Comparison of ENCODE assay signal across 9 mouse cellular contexts in genomic region chr7:46958853-46959252, GRCm38 (mm10). TPM values are rescaled to one million over a fixed set of nuclear protein-coding genes. Genes with fewer than 3 reads are reported as not detected.
DNase-seq lines count a peak whose midpoint lies in the region; ATAC-seq lines count a peak whose summit lies in the region.
"Had no signal": no experiment of that assay in that cellular context is flagged by ENCODE, and none has a peak within 500 bp of the region (broad histone marks: within the 10 kb centered on the region; RNA-seq: fewer than 3 reads in every experiment).

No protein-coding gene starts in this region.

- ATAC-seq in forebrain, embryonic 13.5 days = 0 out of 2 replicates have a peak, but pooled peaks have one; percentile 17
- no peak for ATAC-seq in liver, embryonic 13.5 days (ENCODE audit: low read depth)
- no peak for ATAC-seq in megakaryocyte progenitor cell, adult 5-6 weeks (replicated peaks; ENCODE audit: poor library complexity)
- no peak for ATAC-seq in activated CD4-positive, CD25-positive, alpha-beta regulatory T cell, adult 4 months

- WGBS in forebrain, embryonic 13.5 days = 19% methylated on average over 9 of the region's 9 CpGs
- WGBS in liver, embryonic 13.5 days (ENCODE audit: insufficient replicate concordance) = 19% methylated on average over 9 of the region's 9 CpGs

- H3K36me3 ChIP-seq in forebrain, embryonic 13.5 days (ENCODE audit: poor library complexity, severe bottlenecking) = peaks cover 14% of the 10 kb centered on the region
- peaks cover 15% of the 10 kb centered on the region for H3K36me3 ChIP-seq in liver, embryonic 13.5 days

- peak; percentile 49 for DNase-seq in cerebellum, adult 9-10 months
- no peak for DNase-seq in cerebellum, adult 11 months
- DNase-seq in 3T3-L1 (ENCODE audit: low read depth, low spot score) = peak; percentile 1
- DNase-seq in liver, embryonic 13.5 days = no peak
- DNase-seq in left cerebral cortex, adult 8-10 months (ENCODE audit: low spot score in 2 of 2) = no peak

- peak overlapping the region; percentile 85 for H3K4me2 ChIP-seq in forebrain, embryonic 13.5 days
- peak overlapping the region; percentile 87 for H3K4me2 ChIP-seq in liver, embryonic 13.5 days

- H3K9me3 ChIP-seq in forebrain, embryonic 13.5 days (replicated peaks) = no peaks in the 10 kb centered on the region
- no peaks in the 10 kb centered on the region for H3K9me3 ChIP-seq in liver, embryonic 13.5 days (replicated peaks)

- H3K27ac ChIP-seq in forebrain, embryonic 13.5 days = no peak overlapping the region
- H3K27ac ChIP-seq in liver, embryonic 13.5 days = no peak overlapping the region

- H3K4me3 ChIP-seq in forebrain, embryonic 13.5 days = peak overlapping the region; percentile 76
- peak overlapping the region; percentile 87 for H3K4me3 ChIP-seq in liver, embryonic 13.5 days (replicated peaks)

- peak overlapping the region; percentile 82 for H3K9ac ChIP-seq in forebrain, embryonic 13.5 days
- H3K9ac ChIP-seq in liver, embryonic 13.5 days = peak overlapping the region; percentile 91

- peaks cover 30% of the 10 kb centered on the region for H3K4me1 ChIP-seq in forebrain, embryonic 13.5 days
- H3K4me1 ChIP-seq in liver, embryonic 13.5 days (replicated peaks) = peaks cover 33% of the 10 kb centered on the region

- H3K27me3 ChIP-seq in forebrain, embryonic 13.5 days = peaks cover 16% of the 10 kb centered on the region; the same call in 1 of the 2 replicates
- H3K27me3 ChIP-seq in liver, embryonic 13.5 days = peaks cover 18% of the 10 kb centered on the region

RNA-seq across cellular contexts. Expression of gene Uevld, which starts 0.5 kb away (rescaled TPM):
- 9.4 and 10.4 TPM in 2 replicates for polyA plus RNA-seq in forebrain, embryonic 13.5 days (2015; fragmentation: Nextera tagmentation; extraction: Ambion mirVana)
- 5.3 and 6.2 TPM in 2 replicates for polyA plus RNA-seq in liver, embryonic 13.5 days (2015; fragmentation: Nextera tagmentation; extraction: Ambion mirVana)
- 15.5 and 19.6 TPM in 2 replicates for total RNA-seq in megakaryocyte progenitor cell, adult 5-6 weeks (2015)
- 11.1 and 11.9 TPM in 2 replicates for total RNA-seq in megakaryocyte progenitor cell, adult 5-6 weeks (2017)
- polyA plus RNA-seq in activated CD4-positive, CD25-positive, alpha-beta regulatory T cell, adult 4 months (2017; shearing (Covaris generic)) = 1 to 10 TPM; 6.4 to 8.0 TPM
- 10 to 100 TPM; 11.0 to 20.4 (median 19.1) TPM for total RNA-seq in left cerebral cortex, adult 8-10 months (2022)

RNA-seq across cellular contexts. Expression of gene Gm9999, which starts 24.5 kb away (rescaled TPM):
- polyA plus RNA-seq in forebrain, embryonic 13.5 days (2015; fragmentation: Nextera tagmentation; extraction: Ambion mirVana) = not detected in 2 replicates
- not detected in 2 replicates for polyA plus RNA-seq in liver, embryonic 13.5 days (2015; fragmentation: Nextera tagmentation; extraction: Ambion mirVana)
- not detected in 2 replicates for total RNA-seq in megakaryocyte progenitor cell, adult 5-6 weeks (2015)
- total RNA-seq in megakaryocyte progenitor cell, adult 5-6 weeks (2017) = not detected in 2 replicates
- not detected for polyA plus RNA-seq in activated CD4-positive, CD25-positive, alpha-beta regulatory T cell, adult 4 months (2017; shearing (Covaris generic))
- total RNA-seq in left cerebral cortex, adult 8-10 months (2022) = not detected
- polyA plus RNA-seq: frontal cortex, adult 2 months had no signal

RNA-seq across cellular contexts. Expression of gene Tsg101, which starts 39.1 kb away (rescaled TPM):
- polyA plus RNA-seq in forebrain, embryonic 13.5 days (2015; fragmentation: Nextera tagmentation; extraction: Ambion mirVana) = 408 and 422 TPM in 2 replicates
- polyA plus RNA-seq in liver, embryonic 13.5 days (2015; fragmentation: Nextera tagmentation; extraction: Ambion mirVana) = 63.2 and 78.5 TPM in 2 replicates
- total RNA-seq in megakaryocyte progenitor cell, adult 5-6 weeks (2015) = 97.5 and 107 TPM in 2 replicates
- 40.1 and 43.1 TPM in 2 replicates for total RNA-seq in megakaryocyte progenitor cell, adult 5-6 weeks (2017)
- polyA plus RNA-seq in activated CD4-positive, CD25-positive, alpha-beta regulatory T cell, adult 4 months (2017; shearing (Covaris generic)) = 100 to 1,000 TPM in 1 of 2 experiments, 10 to 100 TPM in 1; 85.8 to 103 TPM
- total RNA-seq in left cerebral cortex, adult 8-10 months (2022) = 10 to 100 TPM; 68.8 to 80.3 (median 76.1) TPM

RNA-seq across cellular contexts. Expression of gene Spty2d1, which starts 49.4 kb away (rescaled TPM):
- 12.0 and 12.4 TPM in 2 replicates for polyA plus RNA-seq in forebrain, embryonic 13.5 days (2015; fragmentation: Nextera tagmentation; extraction: Ambion mirVana)
- polyA plus RNA-seq in liver, embryonic 13.5 days (2015; fragmentation: Nextera tagmentation; extraction: Ambion mirVana) = 10.6 and 13.1 TPM in 2 replicates
- 30.4 and 34.9 TPM in 2 replicates for total RNA-seq in megakaryocyte progenitor cell, adult 5-6 weeks (2015)
- 25.4 and 30.7 TPM in 2 replicates for total RNA-seq in megakaryocyte progenitor cell, adult 5-6 weeks (2017)
- polyA plus RNA-seq in activated CD4-positive, CD25-positive, alpha-beta regulatory T cell, adult 4 months (2017; shearing (Covaris generic)) = 10 to 100 TPM; 23.5 to 32.3 TPM
- 10 to 100 TPM; 14.0 to 16.1 (median 15.1) TPM for total RNA-seq in left cerebral cortex, adult 8-10 months (2022)

Comparison
In these comparisons a context has a peak if more than half of its experiments do, and no peak if none do; other contexts are left out.
1. DNase-seq: peak in cerebellum, adult 9-10 months (single experiment) and 3T3-L1 (single experiment); none in cerebellum, adult 11 months (single experiment), liver, embryonic 13.5 days (single experiment) and left cerebral cortex, adult 8-10 months (0 of 2).